Mouse (Mus musculus) liver (tissue): Measurements from ENCODE around the gene Kmo.

Experiments used
- DNase-seq: peaks from one replicate; pipeline ENCODE4 v3.0.0-alpha.2; 2020; ENCODE audit warnings: mixed read lengths

Kmo gene

DNA sequence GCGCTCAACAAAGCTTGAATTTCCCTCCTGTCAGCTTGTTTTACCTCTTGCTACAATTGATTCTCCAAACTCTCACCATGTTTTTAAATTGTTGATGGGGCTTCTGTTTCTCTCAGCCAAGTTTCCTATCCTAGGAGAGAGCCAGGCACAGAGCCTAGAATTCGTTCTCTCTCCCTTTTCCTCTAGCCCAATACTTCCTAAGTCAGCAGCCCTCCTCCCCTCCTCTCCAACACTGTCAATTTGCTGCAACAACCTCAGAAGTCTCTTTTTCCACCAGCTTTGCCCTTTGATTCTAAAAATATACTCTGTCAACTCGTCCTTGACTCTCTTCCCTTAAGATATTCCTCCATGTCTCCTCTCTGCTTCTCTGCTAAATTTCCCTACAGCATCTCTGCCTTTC is 79.2 kb downstream of the Kmo start:
- no peak for DNase-seq

GRCm38 (mm10) chr1:175699796-175700195 is 79.6 kb downstream of the Kmo start:
- no peak for DNase-seq

DNA sequence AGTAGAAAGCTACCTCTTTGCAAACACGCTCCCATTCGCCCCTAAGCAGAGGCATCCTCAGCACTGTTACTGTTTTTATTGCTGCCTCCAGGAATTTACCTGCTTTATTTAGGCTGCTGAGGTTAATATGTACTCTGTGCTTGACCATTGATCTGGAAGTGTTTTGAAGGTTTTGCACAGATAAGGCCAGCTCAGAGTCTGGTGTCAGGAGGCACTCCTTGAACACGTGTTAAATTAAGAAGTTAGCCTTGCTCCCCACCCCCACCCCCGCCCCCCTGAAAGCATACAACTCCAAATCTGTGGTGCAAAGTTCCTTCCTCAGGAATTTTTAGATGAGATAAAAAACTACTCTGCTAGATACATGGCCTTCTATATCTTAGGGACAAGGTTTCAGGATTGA is 81.0 kb downstream of the Kmo start:
- no peak for DNase-seq

GRCm38 (mm10) chr1:175707599-175707998 is 87.4 kb downstream of the Kmo start:
- no peak for DNase-seq

DNA sequence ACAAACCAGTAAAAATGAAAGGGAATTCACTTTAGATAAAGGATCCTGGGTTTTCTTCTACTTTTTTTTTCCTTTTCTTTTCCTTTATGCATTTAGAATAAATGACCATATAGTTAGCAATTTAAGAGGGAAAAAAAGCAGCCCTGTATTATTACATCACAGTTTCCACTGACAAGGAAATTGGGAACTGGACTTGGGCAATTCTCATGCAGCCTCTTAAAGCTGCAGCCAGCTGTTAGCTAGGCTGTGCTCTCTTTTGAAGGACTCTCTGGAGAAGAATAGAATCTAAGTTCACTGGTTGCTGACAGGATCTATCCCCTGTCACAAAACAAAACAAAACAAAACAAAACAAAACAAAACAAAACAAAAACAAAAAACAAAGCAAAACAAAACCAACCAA is 87.8 kb downstream of the Kmo start:
- DNase-seq: no peak
